ENCODE assay signal across 8 mouse cellular contexts in the genomic region with DNA sequence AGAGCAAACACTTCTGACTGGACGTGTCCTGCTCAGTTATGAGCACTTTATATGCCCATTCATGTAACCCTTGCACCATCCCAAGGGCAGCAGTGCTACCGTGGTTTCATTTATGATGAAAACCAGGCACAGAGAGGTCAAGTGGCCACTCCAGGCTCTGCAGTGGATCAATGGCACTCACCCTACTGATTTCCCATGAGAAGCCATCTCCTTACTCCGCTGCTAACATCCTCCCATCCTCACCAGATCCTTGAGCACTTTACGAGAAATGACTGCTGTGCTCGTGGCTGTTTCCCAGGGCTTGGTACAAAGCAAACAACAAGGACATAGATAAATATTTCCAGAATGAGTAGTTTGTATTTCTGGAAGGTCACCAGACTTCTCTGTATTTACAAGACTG.
"Had no signal": no experiment of that assay in that cellular context is flagged by ENCODE, and none has a peak within 500 bp of the region (broad histone marks: within the 10 kb centered on the region; RNA-seq: fewer than 3 reads in every experiment).

No protein-coding gene starts in this region.

- DNase-seq: kidney, adult 2 months; kidney, postnatal 14 days; left cerebral cortex, postnatal 4 days; lung, embryonic 14.5 days; lung, postnatal 10 days; midbrain, embryonic 14.5 days; retina, postnatal 1 day; right cerebral cortex, postnatal 4 days had no signal
